Mouse (Mus musculus): Measurements from ENCODE around the gene Kxd1. TPM values are rescaled to one million over a fixed set of nuclear protein-coding genes. Genes with fewer than 3 reads are reported as not detected.

Gene Kxd1
- polyA plus RNA-seq, 1 experiment: 37.0 TPM

DNA sequence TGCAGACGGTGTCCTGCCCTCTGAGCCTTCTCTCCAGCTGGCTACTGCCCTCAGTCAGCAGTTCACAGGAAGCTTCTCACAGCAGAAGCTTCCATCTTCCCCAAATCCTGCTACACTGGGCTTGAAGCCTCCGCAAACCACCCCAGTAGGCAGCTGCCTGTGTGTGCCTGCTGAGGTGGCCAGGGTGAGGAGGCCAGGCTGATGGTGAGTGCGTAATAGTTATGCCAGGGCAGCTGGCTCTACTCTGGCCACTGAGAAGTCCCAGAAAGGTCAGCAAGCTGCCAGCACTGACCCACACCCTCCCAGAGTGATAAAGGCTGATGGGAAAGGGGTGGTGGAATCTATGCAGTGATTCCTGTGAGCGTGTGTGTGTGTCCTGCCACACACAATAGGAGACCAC lies 61.5 kb downstream of the Kxd1 start:
- Histone ChIP-seq H3K4me3 (ENCODE audit: insufficient read depth, low read length) (no peak overlapping the region), H3K27ac (ENCODE audit: insufficient read depth, low read length) (0 out of 2 replicates have a peak overlapping the region, but pooled peaks have one; percentile 4), H3K4me1 (ENCODE audit: control insufficient read depth, insufficient read depth, low read length) (peaks cover 24% of the 10 kb centered on the region)
- TF ChIP-seq POLR2A (IDR thresholded peaks at IDR 0.05; ENCODE audit: low read depth, low read length) (no peak), CTCF (IDR thresholded peaks at IDR 0.05; ENCODE audit: borderline replicate concordance, insufficient read depth, low read length) (no peak)

DNA sequence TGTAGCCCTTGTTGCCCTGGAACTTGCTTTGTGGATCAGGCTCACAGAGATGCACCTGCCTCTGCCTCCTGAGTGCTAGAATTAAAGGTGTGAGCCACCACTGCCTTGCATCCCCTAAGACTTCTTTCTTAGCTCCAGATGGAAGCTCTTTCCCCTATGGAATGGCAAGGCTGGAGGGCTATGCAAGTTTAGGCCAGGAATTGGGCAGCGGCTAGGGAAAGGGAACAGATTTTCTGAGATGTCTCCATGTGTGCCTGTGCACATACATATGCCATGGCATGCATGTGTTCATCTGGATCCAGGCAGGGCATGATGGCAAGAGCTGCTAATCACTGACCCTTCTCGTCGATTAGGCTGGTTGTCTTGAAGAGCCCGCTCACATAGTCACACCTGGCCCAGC lies 62.1 kb downstream of the Kxd1 start:
- peaks cover 27% of the 10 kb centered on the region for H3K4me1 ChIP-seq (ENCODE audit: control insufficient read depth, insufficient read depth, low read length)
- no peak for TF ChIP-seq POLR2A (IDR thresholded peaks at IDR 0.05; ENCODE audit: low read depth, low read length)
- TF ChIP-seq CTCF (IDR thresholded peaks at IDR 0.05; ENCODE audit: borderline replicate concordance, insufficient read depth, low read length): no peak
- H3K4me3 ChIP-seq (ENCODE audit: insufficient read depth, low read length): no peak overlapping the region
- no peak overlapping the region for H3K27ac ChIP-seq (ENCODE audit: insufficient read depth, low read length)

- TF ChIP-seq POLR2A (IDR thresholded peaks at IDR 0.05; ENCODE audit: low read depth, low read length) (no peak), CTCF (IDR thresholded peaks at IDR 0.05; ENCODE audit: borderline replicate concordance, insufficient read depth, low read length) (no peak)
- Histone ChIP-seq H3K4me1 (ENCODE audit: control insufficient read depth, insufficient read depth, low read length) (peaks cover 28% of the 10 kb centered on the region; the same call in 1 of the 2 replicates), H3K4me3 (ENCODE audit: insufficient read depth, low read length) (no peak overlapping the region), H3K27ac (ENCODE audit: insufficient read depth, low read length) (peak overlapping the region; percentile 19; the same call in 1 of the 2 replicates)
Measured at GRCm38 (mm10) chr8:70464162-70464561, 63.6 kb downstream of the Kxd1 start.

- no peak overlapping the region for H3K4me3 ChIP-seq (ENCODE audit: insufficient read depth, low read length)
- H3K4me1 ChIP-seq (ENCODE audit: control insufficient read depth, insufficient read depth, low read length): peaks cover 28% of the 10 kb centered on the region; the same call in 1 of the 2 replicates
- TF ChIP-seq POLR2A (IDR thresholded peaks at IDR 0.05; ENCODE audit: low read depth, low read length) (no peak), CTCF (IDR thresholded peaks at IDR 0.05; ENCODE audit: borderline replicate concordance, insufficient read depth, low read length) (no peak)
Measured at GRCm38 (mm10) chr8:70463306-70463705, 64.5 kb downstream of the Kxd1 start.

DNA sequence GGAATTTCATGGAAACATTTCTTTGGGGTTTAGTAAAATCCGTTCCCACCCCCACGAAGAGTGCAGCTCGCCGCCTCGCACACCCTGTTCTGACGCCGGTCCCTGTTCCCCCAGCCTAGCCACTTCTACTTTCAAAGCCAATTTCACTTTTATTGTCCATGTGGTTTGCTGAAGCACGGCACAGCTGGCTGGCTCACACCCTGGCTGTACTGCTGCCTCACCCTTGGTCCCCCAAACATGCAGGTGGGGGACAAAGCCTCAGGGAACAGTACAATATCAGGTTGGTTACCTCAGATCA lies 65.3 kb downstream of the Kxd1 start:
- peak overlapping the region; percentile 83 for H3K27ac ChIP-seq (ENCODE audit: insufficient read depth, low read length)
- no peak overlapping the region for H3K4me3 ChIP-seq (ENCODE audit: insufficient read depth, low read length)
- H3K4me1 ChIP-seq (ENCODE audit: control insufficient read depth, insufficient read depth, low read length): peaks cover 24% of the 10 kb centered on the region; the same call in 1 of the 2 replicates
- TF ChIP-seq CTCF (IDR thresholded peaks at IDR 0.05; ENCODE audit: borderline replicate concordance, insufficient read depth, low read length) (no peak), POLR2A (IDR thresholded peaks at IDR 0.05; ENCODE audit: low read depth, low read length) (no peak)

More at GRCm38 (mm10) chr8:70463306-70463705, 64.5 kb downstream of the Kxd1 start:
- peak overlapping the region; percentile 43; the same call in 1 of the 2 replicates for H3K27ac ChIP-seq (ENCODE audit: insufficient read depth, low read length)

DNA sequence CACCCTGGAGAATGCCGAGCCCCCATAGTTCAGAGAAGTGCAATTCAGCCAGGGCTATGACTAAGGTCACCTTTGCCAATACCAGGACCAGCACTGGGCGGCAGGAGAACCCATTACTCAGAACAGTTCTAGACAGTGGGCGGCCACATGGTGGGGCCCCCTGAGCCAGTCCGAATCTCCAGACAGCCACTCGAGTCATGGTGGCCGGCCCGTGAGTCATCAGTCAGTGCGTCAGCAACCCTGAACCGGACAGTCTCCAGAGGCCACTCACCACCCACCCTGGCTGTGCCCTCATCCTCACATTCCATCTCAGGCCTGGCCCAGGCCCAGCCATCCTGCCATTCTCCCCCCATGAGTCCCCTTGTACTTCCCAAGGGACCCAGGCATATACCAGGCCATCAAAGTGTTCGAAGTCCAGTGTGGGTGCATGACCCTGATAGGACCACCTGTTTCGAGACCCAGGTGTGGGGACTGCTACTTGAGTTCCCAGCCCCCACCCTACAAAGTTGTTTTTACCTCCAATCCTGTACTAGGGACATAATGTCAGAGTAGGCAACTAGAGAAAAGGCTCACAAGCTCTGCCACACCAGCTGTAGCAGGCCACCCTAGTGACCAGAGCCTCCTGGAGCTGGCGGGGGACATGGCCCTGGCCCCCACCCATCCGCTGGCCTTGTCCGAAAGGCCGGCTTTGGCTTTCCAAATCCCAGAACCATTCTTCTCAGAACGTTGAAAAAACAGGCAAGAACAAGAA lies 65.8 kb downstream of the Kxd1 start:
- Histone ChIP-seq H3K27ac (ENCODE audit: insufficient read depth, low read length) (peak overlapping the region; percentile 83), H3K4me3 (ENCODE audit: insufficient read depth, low read length) (no peak overlapping the region), H3K4me1 (ENCODE audit: control insufficient read depth, insufficient read depth, low read length) (peaks cover 20% of the 10 kb centered on the region; the same call in 1 of the 2 replicates)
- no peak for TF ChIP-seq CTCF (IDR thresholded peaks at IDR 0.05; ENCODE audit: borderline replicate concordance, insufficient read depth, low read length)

DNA sequence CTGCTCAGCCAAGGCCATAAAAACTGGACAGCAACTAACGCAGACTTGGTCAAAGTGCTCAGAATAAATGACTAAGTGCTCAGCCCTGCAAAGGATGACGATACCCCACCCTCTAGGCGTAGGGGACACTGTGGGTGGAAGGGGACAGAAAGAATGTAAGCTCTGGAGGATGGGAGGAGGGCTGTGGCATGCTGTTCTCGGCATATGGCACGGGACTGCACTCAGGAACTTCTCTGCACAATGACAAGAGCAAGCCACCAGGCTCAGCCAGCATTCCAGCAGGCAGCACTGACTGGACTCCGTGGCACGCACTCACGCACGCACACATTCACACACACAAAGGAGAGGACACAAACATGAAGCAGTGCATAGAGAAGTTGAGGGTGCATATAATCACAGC lies 67.2 kb downstream of the Kxd1 start:
- Histone ChIP-seq H3K4me3 (ENCODE audit: insufficient read depth, low read length) (no peak overlapping the region), H3K4me1 (ENCODE audit: control insufficient read depth, insufficient read depth, low read length) (peaks cover 20% of the 10 kb centered on the region; the same call in 1 of the 2 replicates), H3K27ac (ENCODE audit: insufficient read depth, low read length) (peak overlapping the region; percentile 83)
- TF ChIP-seq POLR2A (IDR thresholded peaks at IDR 0.05; ENCODE audit: low read depth, low read length): no peak; the same call in 1 of the 2 replicates
- TF ChIP-seq CTCF (IDR thresholded peaks at IDR 0.05; ENCODE audit: borderline replicate concordance, insufficient read depth, low read length): no peak

DNA sequence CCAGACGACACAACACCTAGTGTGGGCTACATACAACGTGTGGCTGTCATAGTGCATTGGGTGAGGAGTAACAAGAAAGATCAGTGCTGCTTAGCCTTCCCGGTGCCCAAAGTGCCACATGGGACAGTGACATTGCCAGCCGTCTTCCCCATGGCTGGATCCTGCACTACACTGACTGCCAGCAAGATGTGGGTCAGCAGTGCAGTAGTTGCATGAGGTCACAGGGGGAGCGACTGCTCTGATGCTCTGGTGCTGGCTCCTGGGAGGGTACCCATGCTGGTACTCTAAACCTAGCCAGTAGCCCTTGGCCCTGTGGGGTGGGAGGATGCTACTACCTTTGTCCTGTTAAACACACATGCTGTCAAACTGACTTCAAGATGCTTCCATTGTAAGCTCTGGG lies 67.6 kb downstream of the Kxd1 start:
- peak overlapping the region; percentile 83 for H3K27ac ChIP-seq (ENCODE audit: insufficient read depth, low read length)
- peaks cover 20% of the 10 kb centered on the region; the same call in 1 of the 2 replicates for H3K4me1 ChIP-seq (ENCODE audit: control insufficient read depth, insufficient read depth, low read length)
- H3K4me3 ChIP-seq (ENCODE audit: insufficient read depth, low read length): no peak overlapping the region
- TF ChIP-seq CTCF (IDR thresholded peaks at IDR 0.05; ENCODE audit: borderline replicate concordance, insufficient read depth, low read length) (no peak), POLR2A (IDR thresholded peaks at IDR 0.05; ENCODE audit: low read depth, low read length) (no peak)

- H3K4me1 ChIP-seq (ENCODE audit: control insufficient read depth, insufficient read depth, low read length): peaks cover 20% of the 10 kb centered on the region; the same call in 1 of the 2 replicates
- peak overlapping the region; percentile 83 for H3K27ac ChIP-seq (ENCODE audit: insufficient read depth, low read length)
- H3K4me3 ChIP-seq (ENCODE audit: insufficient read depth, low read length): no peak overlapping the region
- TF ChIP-seq POLR2A (IDR thresholded peaks at IDR 0.05; ENCODE audit: low read depth, low read length) (no peak), CTCF (IDR thresholded peaks at IDR 0.05; ENCODE audit: borderline replicate concordance, insufficient read depth, low read length) (no peak)
Measured at GRCm38 (mm10) chr8:70459636-70460035, 68.1 kb downstream of the Kxd1 start.

- Histone ChIP-seq H3K4me1 (ENCODE audit: control insufficient read depth, insufficient read depth, low read length) (peaks cover 20% of the 10 kb centered on the region; the same call in 1 of the 2 replicates), H3K27ac (ENCODE audit: insufficient read depth, low read length) (no peak overlapping the region), H3K4me3 (ENCODE audit: insufficient read depth, low read length) (no peak overlapping the region)
- no peak for TF ChIP-seq POLR2A (IDR thresholded peaks at IDR 0.05; ENCODE audit: low read depth, low read length)
- TF ChIP-seq CTCF (IDR thresholded peaks at IDR 0.05; ENCODE audit: borderline replicate concordance, insufficient read depth, low read length): no peak
Measured at GRCm38 (mm10) chr8:70458462-70458861, 69.3 kb downstream of the Kxd1 start.

Other genes starting within 250 kb of the Kxd1 start
- gene Homer3, start 245.1 kb downstream of the Kxd1 start, polyA plus RNA-seq (2011; ENCODE audit: insufficient read length, low read depth, missing spikeins): 42.2 and 54.0 TPM in 2 replicates
- 24.8 and 31.6 TPM in 2 replicates for gene Ddx49, start 225.5 kb downstream of the Kxd1 start, polyA plus RNA-seq (2011; ENCODE audit: insufficient read length, low read depth, missing spikeins)
- gene Cope, start 225.4 kb downstream of the Kxd1 start, polyA plus RNA-seq (2011; ENCODE audit: insufficient read length, low read depth, missing spikeins): 129 and 132 TPM in 2 replicates
- gene Cers1, start 212.2 kb downstream of the Kxd1 start, polyA plus RNA-seq (2011; ENCODE audit: insufficient read length, low read depth, missing spikeins): 2.6 and 3.2 TPM in 2 replicates
- not detected in 2 replicates for gene Gdf1, start 198.1 kb downstream of the Kxd1 start, polyA plus RNA-seq (2011; ENCODE audit: insufficient read length, low read depth, missing spikeins)
- 25.6 and 25.8 TPM in 2 replicates for gene Upf1, start 174.7 kb downstream of the Kxd1 start, polyA plus RNA-seq (2011; ENCODE audit: insufficient read length, low read depth, missing spikeins)
- 1.6 and 1.9 TPM in 2 replicates for gene Comp, start 154.4 kb downstream of the Kxd1 start, polyA plus RNA-seq (2011; ENCODE audit: insufficient read length, low read depth, missing spikeins)
- gene Crtc1, start 88.4 kb downstream of the Kxd1 start, polyA plus RNA-seq (2011; ENCODE audit: insufficient read length, low read depth, missing spikeins): 13.7 and 15.6 TPM in 2 replicates
- 21.4 and 31.7 TPM in 2 replicates for gene Klhl26, start 51.0 kb downstream of the Kxd1 start, polyA plus RNA-seq (2011; ENCODE audit: insufficient read length, low read depth, missing spikeins)
- gene Tmem59l, start 40.6 kb downstream of the Kxd1 start, polyA plus RNA-seq (2011; ENCODE audit: insufficient read length, low read depth, missing spikeins): 0.58 and 1.5 TPM in 2 replicates
- 215 and 351 TPM in 2 replicates for gene Crlf1, start 34.8 kb downstream of the Kxd1 start, polyA plus RNA-seq (2011; ENCODE audit: insufficient read length, low read depth, missing spikeins)
- 29.9 and 46.6 TPM in 2 replicates for gene Rex1bd, start 21.2 kb downstream of the Kxd1 start, polyA plus RNA-seq (2011; ENCODE audit: insufficient read length, low read depth, missing spikeins)
- 547 and 589 TPM in 2 replicates for gene Uba52, start 17.2 kb downstream of the Kxd1 start, polyA plus RNA-seq (2011; ENCODE audit: insufficient read length, low read depth, missing spikeins)
- gene Fkbp8, start 232 bp downstream of the Kxd1 start, polyA plus RNA-seq (2011; ENCODE audit: insufficient read length, low read depth, missing spikeins): 105 and 110 TPM in 2 replicates
- gene Ell, start 11.5 kb upstream of the Kxd1 start, polyA plus RNA-seq (2011; ENCODE audit: insufficient read length, low read depth, missing spikeins): 16.1 and 20.4 TPM in 2 replicates
- 17.9 and 18.6 TPM in 2 replicates for gene Isyna1, start 66.4 kb upstream of the Kxd1 start, polyA plus RNA-seq (2011; ENCODE audit: insufficient read length, low read depth, missing spikeins)
- gene Ssbp4, start 80.9 kb upstream of the Kxd1 start, polyA plus RNA-seq (2011; ENCODE audit: insufficient read length, low read depth, missing spikeins): 44.7 and 50.7 TPM in 2 replicates
- gene Lrrc25, start 88.2 kb upstream of the Kxd1 start, polyA plus RNA-seq (2011; ENCODE audit: insufficient read length, low read depth, missing spikeins): 0.46 TPM in 1 of 2 replicates, not detected in the other
- gene Gdf15, start 104.5 kb upstream of the Kxd1 start, polyA plus RNA-seq (2011; ENCODE audit: insufficient read length, low read depth, missing spikeins): 3.1 and 4.2 TPM in 2 replicates
- gene Pgpep1, start 132.4 kb upstream of the Kxd1 start, polyA plus RNA-seq (2011; ENCODE audit: insufficient read length, low read depth, missing spikeins): 53.7 and 54.3 TPM in 2 replicates
- gene Lsm4, start 145.3 kb upstream of the Kxd1 start, polyA plus RNA-seq (2011; ENCODE audit: insufficient read length, low read depth, missing spikeins): 54.9 and 60.2 TPM in 2 replicates
- gene Jund, start 171.0 kb upstream of the Kxd1 start, polyA plus RNA-seq (2011; ENCODE audit: insufficient read length, low read depth, missing spikeins): 82.2 and 90.6 TPM in 2 replicates
- gene Iqcn, start 175.5 kb upstream of the Kxd1 start, polyA plus RNA-seq (2011; ENCODE audit: insufficient read length, low read depth, missing spikeins): not detected in 2 replicates
- gene Gm3336, start 190.6 kb upstream of the Kxd1 start, polyA plus RNA-seq (2011; ENCODE audit: insufficient read length, low read depth, missing spikeins): not detected in 2 replicates
- not detected in 2 replicates for gene Pde4c, start 195.8 kb upstream of the Kxd1 start, polyA plus RNA-seq (2011; ENCODE audit: insufficient read length, low read depth, missing spikeins)
- gene Rab3a, start 226.7 kb upstream of the Kxd1 start, polyA plus RNA-seq (2011; ENCODE audit: insufficient read length, low read depth, missing spikeins): 8.6 and 10.2 TPM in 2 replicates
- gene Mpv17l2, start 233.0 kb upstream of the Kxd1 start, polyA plus RNA-seq (2011; ENCODE audit: insufficient read length, low read depth, missing spikeins): 29.1 and 32.6 TPM in 2 replicates
- gene Pik3r2, start 248.8 kb upstream of the Kxd1 start, polyA plus RNA-seq (2011; ENCODE audit: insufficient read length, low read depth, missing spikeins): 42.8 and 43.5 TPM in 2 replicates

Measured in embryonic fibroblast, embryonic 13.5 days (primary cell).